Mouse (Mus musculus) heart, embryonic 14.5 days (tissue): ENCODE measurements at regions not wholly inside any gene's neighbourhood (a gene's known extent, or its start where the extent isn't known, plus 50 kb on each side); places are given as distances from the start of the nearest gene placed in this dataset.
"Not testable (repeated sequence)": the region's sequence is repeated elsewhere in the genome, so short reads cannot be mapped to it uniquely, and the experiment has no call there.

Source experiments
- ATAC-seq: fragments of 200-750 bp; cut with Nextera tagmentation; 2 replicates; pipeline ENCODE4 v1.8.0; 2017; ENCODE audit warnings: low read depth, moderate TSS enrichment; ENCODE audit not compliant: insufficient number of reproducible peaks, insufficient read depth, low FRiP score
- H3K27ac ChIP-seq, 2 experiments: fragments of 200-500 bp in 1 of 2; fragments of 300-500 bp in 1 of 2; sonication (generic) in 1 of 2; replicated peaks in 1 of 2; 2 replicates each; pipeline ENCODE4 v1.5.1; 2012 to 2014; ENCODE audit warnings: low read depth in 2 of 2, low read length in 2 of 2, control low read depth in 1 of 2, mild to moderate bottlenecking in 1 of 2, mixed read lengths in 1 of 2; ENCODE audit not compliant: control insufficient read depth in 1 of 2, insufficient read depth in 1 of 2
- H3K27me3 ChIP-seq: fragments of 300-500 bp; sonication (generic); 2 replicates; pipeline ENCODE4 v1.6.1; 2014; ENCODE audit warnings: mild to moderate bottlenecking, low read length, control low read depth; ENCODE audit not compliant: control insufficient read depth, insufficient read depth
- H3K36me3 ChIP-seq: fragments of 300-500 bp; sonication (generic); 2 replicates; pipeline ENCODE4 v1.6.1; 2014; ENCODE audit warnings: mild to moderate bottlenecking, control low read depth, low read length, mixed read lengths; ENCODE audit not compliant: control insufficient read depth, insufficient read depth
- H3K4me1 ChIP-seq, 2 experiments: fragments of 200-500 bp in 1 of 2; fragments of 300-500 bp in 1 of 2; sonication (generic) in 1 of 2; 2 replicates each; pipeline ENCODE4 v1.6.1; 2012 to 2014; ENCODE audit warnings: low read length in 2 of 2, control low read depth in 1 of 2, mixed read lengths in 1 of 2; ENCODE audit not compliant: control insufficient read depth in 2 of 2, insufficient read depth in 2 of 2
- H3K4me2 ChIP-seq: fragments of 300-500 bp; sonication (generic); 2 replicates; pipeline ENCODE4 v1.6.1; 2014; ENCODE audit warnings: mild to moderate bottlenecking, low read length
- H3K4me3 ChIP-seq, 2 experiments: fragments of 200-500 bp in 1 of 2; fragments of 300-500 bp in 1 of 2; sonication (generic) in 1 of 2; 2 replicates each; pipeline ENCODE4 v1.5.1; 2012 to 2014; ENCODE audit warnings: low read length in 2 of 2, mild to moderate bottlenecking in 2 of 2, control low read depth in 1 of 2, low read depth in 1 of 2, moderate library complexity in 1 of 2; ENCODE audit not compliant: control insufficient read depth in 1 of 2, insufficient read depth in 1 of 2
- H3K9ac ChIP-seq: fragments of 300-500 bp; sonication (generic); 2 replicates; pipeline ENCODE4 v1.6.1; 2014; ENCODE audit warnings: mild to moderate bottlenecking, low read length
- H3K9me3 ChIP-seq: fragments of 300-500 bp; sonication (generic); 2 replicates; pipeline ENCODE4 v1.6.1; 2016; ENCODE audit warnings: low read length, control low read depth; ENCODE audit not compliant: control insufficient read depth
- WGBS: fragments of 180-500 bp; shearing (Covaris S2); extraction: QIAGEN DNeasy Blood & Tissue Kit; methylation state at CpG from one replicate; pipeline ENCODE4 v1.1.7; 2014; 5-methylcytosine and 5-hydroxymethylcytosine counted together

DNA sequence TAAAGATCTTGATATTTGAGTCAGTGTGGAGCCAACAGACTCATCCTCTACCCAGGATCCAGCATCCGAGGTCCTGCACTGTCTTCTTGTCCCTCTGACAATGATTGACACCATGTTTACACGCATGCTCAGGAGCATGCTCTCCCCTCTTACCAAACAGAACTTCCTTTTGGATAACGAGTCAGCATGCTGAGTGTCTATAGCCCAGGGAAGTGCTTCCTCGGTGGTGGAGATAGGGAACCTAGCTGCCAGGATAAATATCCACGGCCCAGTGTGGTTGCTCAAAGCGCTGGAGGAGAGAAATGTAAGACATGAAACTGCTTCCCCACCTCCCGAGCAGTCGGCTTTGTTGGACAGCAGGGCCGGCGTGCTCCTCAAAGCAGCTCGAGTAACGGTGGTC, 99.7 kb upstream of the Slc38a2 start:
- H3K9me3 ChIP-seq, result no peaks in the 10 kb centered on the region
- H3K4me3 ChIP-seq, result no peak overlapping the region
- H3K27me3 ChIP-seq, result no peaks in the 10 kb centered on the region
- H3K4me2 ChIP-seq, result no peak overlapping the region
- no peak for ATAC-seq
- no peaks in the 10 kb centered on the region for H3K36me3 ChIP-seq
- H3K4me1 ChIP-seq, result peaks cover 21 to 43% of the 10 kb centered on the region in 2 experiments
- WGBS, result 48% methylated on average over 12 of the region's 12 CpGs
- no peak overlapping the region for H3K9ac ChIP-seq
- H3K27ac ChIP-seq, result peak overlapping the region; percentile 75 to 84

DNA sequence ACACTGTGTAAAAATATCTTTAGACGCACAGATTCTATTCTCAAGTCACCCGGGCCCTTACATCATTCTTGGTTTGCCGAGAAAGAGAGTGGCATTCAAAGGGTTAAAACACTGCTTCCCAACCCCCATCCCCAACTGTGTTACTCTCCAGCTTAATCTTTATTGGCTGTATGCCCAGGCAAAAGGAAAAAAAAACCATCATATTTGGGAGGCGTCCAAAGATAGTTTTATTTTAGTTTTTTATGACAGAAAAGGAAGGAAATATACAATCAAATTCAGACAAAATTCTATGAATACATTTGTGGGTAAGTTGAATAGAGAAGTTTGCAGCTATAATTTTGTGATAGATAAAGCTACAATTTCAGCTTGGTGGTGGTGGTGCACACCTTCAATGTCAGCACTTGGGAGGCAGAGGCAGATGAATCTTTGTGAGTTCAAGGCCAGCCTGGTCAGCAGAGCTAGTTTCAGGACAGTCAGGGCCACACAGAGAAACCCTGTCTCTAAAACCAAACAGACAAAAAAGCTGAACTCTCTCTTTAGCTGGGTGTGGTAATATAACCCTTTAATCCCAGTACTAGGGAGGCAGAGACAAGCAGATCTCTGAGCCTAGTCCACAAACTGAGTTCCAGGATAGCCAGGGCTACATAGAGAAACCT, 98.2 kb upstream of the Slc38a2 start:
- Histone ChIP-seq H3K4me3 (no peak overlapping the region), H3K4me2 (no peak overlapping the region), H3K27me3 (no peaks in the 10 kb centered on the region), H3K9ac (no peak overlapping the region), H3K27ac (peak overlapping the region; percentile 66 to 81), H3K9me3 (no peaks in the 10 kb centered on the region), H3K36me3 (no peaks in the 10 kb centered on the region), H3K4me1 (peaks cover 24 to 41% of the 10 kb centered on the region in 2 experiments)
- WGBS, result 30% methylated on average over 4 of the region's 4 CpGs
- ATAC-seq, result no peak

DNA sequence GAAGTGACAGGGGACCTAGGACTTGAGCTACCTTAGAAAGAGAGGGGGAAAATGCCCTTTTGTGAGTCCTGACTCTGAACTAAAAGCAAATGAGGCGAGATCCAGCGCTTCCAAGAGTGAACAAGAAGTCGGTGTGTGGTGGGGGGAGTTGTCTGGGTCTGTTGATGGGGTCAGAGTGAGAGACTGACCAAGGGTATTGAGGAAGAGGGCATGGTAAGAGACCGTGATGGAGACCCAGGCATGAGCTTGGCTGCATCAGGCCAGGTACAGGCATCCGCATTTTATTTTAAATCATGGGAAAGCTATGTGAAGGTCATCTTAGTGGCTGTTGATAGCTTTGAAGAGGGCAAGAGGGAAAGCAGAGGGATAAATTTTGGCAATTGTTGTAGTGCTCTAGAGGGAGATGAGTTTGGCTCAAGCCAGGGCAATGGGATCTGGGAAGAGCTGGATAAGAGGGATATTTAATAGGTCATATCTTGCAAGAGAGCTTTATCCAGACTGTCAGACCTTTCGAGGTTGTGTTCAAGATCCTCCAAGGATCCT, 94.7 kb upstream of the Slc38a2 start:
- Histone ChIP-seq H3K27me3 (no peaks in the 10 kb centered on the region), H3K4me2 (no peak overlapping the region), H3K36me3 (no peaks in the 10 kb centered on the region), H3K9me3 (no peaks in the 10 kb centered on the region), H3K4me3 (no peak overlapping the region), H3K27ac (0 out of 4 replicates have a peak overlapping the region, but pooled peaks of 1 of the 2 experiments have one; percentile 10), H3K4me1 (peaks cover 17 to 31% of the 10 kb centered on the region in 2 experiments), H3K9ac (no peak overlapping the region)
- no peak for ATAC-seq
- WGBS, result 68% methylated on average over 6 of the region's 6 CpGs

DNA sequence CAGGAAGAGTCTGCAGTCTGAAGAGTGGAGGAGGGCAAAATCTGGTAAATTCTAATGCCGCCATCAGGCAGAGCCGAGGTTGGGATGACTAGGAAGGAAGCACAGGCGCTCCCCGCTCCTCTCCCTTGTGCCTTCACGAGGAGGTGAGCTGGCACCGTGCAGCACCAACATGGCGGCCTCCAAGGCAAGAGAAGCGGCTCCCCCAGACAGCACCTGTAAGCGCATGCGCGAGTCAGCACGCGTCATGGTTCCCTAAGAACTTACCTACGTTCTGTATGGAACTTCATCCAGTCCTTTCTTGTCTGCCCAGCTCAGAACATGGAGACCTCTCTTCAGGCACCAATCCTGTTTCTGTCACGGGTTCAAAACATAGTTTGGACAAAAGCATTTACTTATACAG, 93.7 kb upstream of the Slc38a2 start:
- ATAC-seq, result no peak
- H3K27me3 ChIP-seq, result no peaks in the 10 kb centered on the region
- no peak overlapping the region for H3K27ac ChIP-seq
- H3K36me3 ChIP-seq, result no peaks in the 10 kb centered on the region
- 90% methylated on average over 15 of the region's 15 CpGs for WGBS
- no peak overlapping the region for H3K4me3 ChIP-seq
- peaks cover 16 to 27% of the 10 kb centered on the region in 2 experiments for H3K4me1 ChIP-seq
- no peak overlapping the region for H3K4me2 ChIP-seq
- H3K9me3 ChIP-seq, result no peaks in the 10 kb centered on the region
- H3K9ac ChIP-seq, result no peak overlapping the region

DNA sequence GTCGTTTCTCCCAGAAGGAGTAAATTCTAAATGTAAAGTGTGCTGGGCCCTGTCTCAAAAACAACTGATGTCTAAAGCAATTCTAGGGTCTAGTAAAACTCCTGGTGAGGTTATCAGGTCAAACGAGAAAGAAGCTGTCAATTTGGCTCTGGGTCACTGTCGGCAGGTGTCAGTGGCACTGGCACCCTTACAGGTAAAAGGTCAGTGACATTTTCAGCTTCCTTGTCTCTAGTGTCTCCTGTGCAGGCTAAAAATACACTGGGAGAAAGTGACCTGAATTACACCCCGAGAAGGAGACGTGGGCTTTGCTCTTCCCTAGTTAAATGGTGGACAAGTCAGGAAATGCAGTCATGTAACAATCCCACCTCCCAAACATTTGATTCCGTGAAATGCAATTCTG, 91.8 kb upstream of the Slc38a2 start:
- Histone ChIP-seq H3K4me2 (no peak overlapping the region), H3K27me3 (no peaks in the 10 kb centered on the region), H3K9me3 (no peaks in the 10 kb centered on the region), H3K4me1 (peaks cover 9 to 15% of the 10 kb centered on the region in 2 experiments), H3K9ac (no peak overlapping the region), H3K4me3 (no peak overlapping the region), H3K36me3 (no peaks in the 10 kb centered on the region), H3K27ac (no peak overlapping the region)
- ATAC-seq, result no peak
- 52% methylated on average over 6 of the region's 6 CpGs for WGBS

GRCm38 (mm10) chr15:96787921-96788320, 88.4 kb upstream of the Slc38a2 start:
- not testable (repeated sequence) for H3K4me1 ChIP-seq, H3K9me3 ChIP-seq, H3K9ac ChIP-seq, H3K36me3 ChIP-seq, ATAC-seq, H3K4me2 ChIP-seq, H3K4me3 ChIP-seq, H3K27ac ChIP-seq, H3K27me3 ChIP-seq
- 94% methylated on average over 2 of the region's 2 CpGs for WGBS

DNA sequence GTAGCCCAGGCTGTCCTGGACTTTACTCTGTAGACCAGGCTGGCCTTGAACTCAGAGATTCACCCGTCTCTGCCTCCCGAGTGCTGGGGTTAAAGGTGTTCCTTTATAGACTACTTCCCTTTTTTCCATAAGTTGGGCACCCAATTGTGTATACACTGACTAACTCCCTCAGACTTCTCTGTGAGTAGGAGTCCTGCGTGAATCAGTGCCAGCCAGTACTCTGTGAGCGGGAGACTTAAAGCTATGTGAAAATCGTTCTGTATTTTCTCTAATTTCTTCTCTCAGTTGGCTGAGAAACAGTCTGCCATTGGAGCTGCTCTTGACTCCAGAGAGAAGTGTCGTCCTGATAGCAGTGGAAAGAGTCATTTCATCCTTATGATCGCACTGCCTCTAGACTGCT, 85.0 kb upstream of the Slc38a2 start:
- Histone ChIP-seq H3K4me1 (peaks cover 3 to 9% of the 10 kb centered on the region in 2 experiments; a peak in 2 of 4 replicates), H3K4me3 (no peak overlapping the region), H3K36me3 (no peaks in the 10 kb centered on the region), H3K4me2 (no peak overlapping the region), H3K9me3 (no peaks in the 10 kb centered on the region), H3K9ac (no peak overlapping the region), H3K27ac (no peak overlapping the region), H3K27me3 (no peaks in the 10 kb centered on the region)
- 83% methylated on average over 7 of the region's 7 CpGs for WGBS
- ATAC-seq, result no peak

GRCm38 (mm10) chr15:96781560-96781959, 82.0 kb upstream of the Slc38a2 start:
- Histone ChIP-seq H3K4me1 (peaks cover 10 to 22% of the 10 kb centered on the region in 2 experiments), H3K9ac (no peak overlapping the region), H3K9me3 (no peaks in the 10 kb centered on the region), H3K4me2 (no peak overlapping the region), H3K27me3 (no peaks in the 10 kb centered on the region), H3K36me3 (no peaks in the 10 kb centered on the region), H3K27ac (no peak overlapping the region), H3K4me3 (no peak overlapping the region)
- WGBS, result 76% methylated on average over 5 of the region's 5 CpGs
- no peak for ATAC-seq
